Mouse (Mus musculus): ENCODE measurements at regions not wholly inside any gene's neighbourhood (a gene's known extent, or its start where the extent isn't known, plus 50 kb on each side); places are given as distances from the start of the nearest gene placed in this dataset.

- TF ChIP-seq USF1 (IDR thresholded peaks at IDR 0.05; ENCODE audit: low read depth, low read length) (no peak), JUND (IDR thresholded peaks at IDR 0.05; ENCODE audit: low read depth, low read length) (no peak), POLR2A (IDR thresholded peaks at IDR 0.05; ENCODE audit: control insufficient read depth in 1 of 2, insufficient read depth in 1 of 2, low read depth in 1 of 2, low read length in 2 of 2, poor library complexity in 1 of 2) (no peak), GATA1 (IDR thresholded peaks at IDR 0.05; ENCODE audit: low read depth, low read length) (no peak), USF2 (IDR thresholded peaks at IDR 0.05; ENCODE audit: borderline replicate concordance in 1 of 2, insufficient read depth in 1 of 2, low read depth in 1 of 2, low read length in 2 of 2) (no peak), CTCF (IDR thresholded peaks at IDR 0.05 in 2 of 3, conservative IDR thresholded peaks at IDR 0.05 in 1 of 3; ENCODE audit: control insufficient read depth in 1 of 3, insufficient read depth in 1 of 3, low read depth in 2 of 3, low read length in 3 of 3, poor library complexity in 1 of 3, severe bottlenecking in 1 of 3) (no peak), EP300 (IDR thresholded peaks at IDR 0.05; ENCODE audit: low read depth in 1 of 2, low read length in 2 of 2) (peak in 1 of 2 experiments; percentile 8; a peak in 1 of 4 replicates), ETS1 (IDR thresholded peaks at IDR 0.05; ENCODE audit: low read depth, low read length) (no peak), CHD2 (IDR thresholded peaks at IDR 0.05; ENCODE audit: low read length) (no peak), CHD1 (IDR thresholded peaks at IDR 0.05; ENCODE audit: low read depth, low read length) (peak; percentile 35; the same call in 1 of the 2 replicates), TAL1 (IDR thresholded peaks at IDR 0.05; ENCODE audit: low read length) (no peak)
Measured at GRCm38 (mm10) chr2:75463091-75463490, 196.0 kb upstream of the Hnrnpa3 start.

Measured in MEL (cell line).